Mouse (Mus musculus) mammary gland, adult 2 months (tissue): Measurements from ENCODE around the gene Rita1. TPM values are rescaled to one million over a fixed set of nuclear protein-coding genes. Genes with fewer than 3 reads are reported as not detected.

Experiments used
- polyA plus RNA-seq: library from polyadenylated mRNA; depleted of rRNA; stranded (reverse); fragments of >200 nt; gene quantifications from 2 replicates; pipeline ENCODE4 v1.2.3, GENCODE M21; 2012; ENCODE audit warnings: low replicate concordance; rRNA removed

The Rita1 gene
- polyA plus RNA-seq = 16.2 and 21.6 TPM in 2 replicates

DNA sequence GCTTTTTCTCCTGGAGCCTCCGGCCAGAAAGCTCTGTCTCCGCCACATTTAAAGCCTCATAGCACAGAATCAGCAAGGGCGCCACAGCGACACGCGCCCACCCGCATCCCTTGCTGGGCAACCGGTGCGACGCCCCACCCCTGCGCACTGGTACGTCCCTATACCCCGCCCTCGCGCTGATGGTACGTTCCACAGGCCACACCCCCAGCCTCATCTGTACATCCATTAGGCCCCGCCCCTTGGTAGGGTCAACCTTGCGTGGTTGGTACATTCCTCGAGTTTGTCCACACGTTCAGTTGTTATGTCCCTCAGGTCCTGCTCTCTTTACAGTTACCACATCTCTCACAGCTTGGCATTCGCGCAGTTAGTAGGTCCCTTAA, at the start of gene Rita1, which contains the start of gene Ddx54:
Gene Rita1, minus strand, starts transcription at position 148 of the 380 bp plus-strand sequence.
Gene Ddx54, plus strand, starts transcription at position 298 of the 380 bp plus-strand sequence.

DNA sequence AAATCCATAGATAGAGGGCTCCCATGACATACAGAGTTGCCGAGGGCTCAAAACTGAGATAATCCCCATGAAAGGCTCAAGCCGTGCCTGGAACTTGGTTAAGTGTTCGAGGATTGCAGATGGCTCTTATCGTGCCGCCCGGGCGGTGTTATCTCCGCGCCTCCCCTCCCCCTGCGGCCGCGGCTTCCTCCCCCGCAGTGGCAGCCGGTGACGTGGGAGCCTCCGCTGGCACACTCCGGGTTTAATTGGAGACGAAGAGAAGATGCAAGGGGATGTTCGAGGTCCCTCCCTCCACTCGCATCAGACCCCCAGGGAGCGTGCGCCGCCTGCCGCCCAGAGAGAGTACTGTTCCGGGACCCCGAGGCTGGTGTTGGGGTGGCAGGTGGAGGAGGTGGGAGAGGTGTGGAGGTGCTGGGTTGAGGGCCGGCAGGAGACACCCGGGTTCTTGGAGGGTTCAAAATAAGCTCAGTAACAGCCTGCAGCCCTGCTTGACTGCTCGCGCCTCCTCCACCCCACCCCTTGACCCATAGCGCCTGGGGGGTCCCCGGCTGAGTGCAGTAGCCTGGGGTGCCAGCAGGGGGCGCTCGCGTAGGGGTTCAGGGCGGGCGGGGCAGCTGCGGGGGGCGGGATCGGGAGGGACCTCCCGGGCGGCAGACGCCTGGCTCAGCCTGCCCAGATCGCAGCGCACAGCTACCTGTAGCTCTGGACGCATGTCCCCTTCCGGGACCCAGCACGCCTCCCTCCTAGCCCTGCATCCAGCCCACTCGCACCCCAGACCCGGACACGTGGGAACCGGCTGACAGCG, 36.4 kb upstream of the Rita1 start, which contains the start of gene Rasal1:
Gene Rasal1, plus strand, starts transcription at position 244 of the 805 bp plus-strand sequence.

DNA sequence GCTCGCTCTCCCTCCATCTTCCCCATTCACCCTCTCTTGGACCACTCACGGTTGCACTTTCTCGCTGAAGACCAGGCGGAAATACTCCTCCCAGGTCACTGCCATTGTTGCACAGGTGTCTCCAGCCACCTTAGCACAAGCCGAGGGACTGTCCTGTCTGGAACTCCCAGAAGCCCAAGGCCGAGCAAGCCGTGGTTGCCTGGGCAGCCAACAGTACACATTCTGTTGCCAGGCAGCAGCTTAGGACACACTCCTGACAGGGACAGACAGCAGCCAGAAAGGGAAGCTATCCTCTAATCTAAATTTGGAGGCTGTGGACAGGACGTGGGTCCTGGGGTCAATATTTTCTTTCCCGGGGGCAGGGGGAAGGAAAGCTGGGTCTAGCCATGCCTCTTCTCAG, 21.7 kb upstream of the Rita1 start, which contains the start of gene Cfap73:
Gene Cfap73, minus strand, starts transcription at position 105 of the 400 bp plus-strand sequence.

DNA sequence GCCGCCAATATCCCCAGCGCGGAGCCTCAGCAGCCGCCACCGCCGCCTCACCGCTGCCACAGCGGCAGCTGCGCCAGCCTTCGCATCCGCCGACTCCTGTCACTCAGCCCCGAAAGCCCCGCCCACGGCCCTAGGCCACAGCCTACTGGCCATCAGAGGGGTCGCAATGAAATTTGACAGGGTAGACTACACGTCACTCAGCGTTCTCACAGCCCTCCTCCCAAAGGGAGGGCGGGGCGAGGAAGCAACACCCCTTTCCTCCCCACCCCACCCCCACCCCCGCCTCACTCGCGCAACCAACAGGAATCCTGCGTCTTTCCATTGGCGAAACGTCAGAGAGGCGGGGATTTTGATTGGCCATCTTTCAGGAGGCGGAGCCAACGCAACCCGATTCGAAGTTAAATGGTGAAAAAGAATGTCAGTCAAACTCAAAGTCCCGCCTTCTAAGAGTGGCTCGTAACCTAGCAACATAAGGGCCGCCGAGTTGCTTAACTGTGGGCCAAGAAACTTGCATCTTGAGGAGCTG, 23.8 kb downstream of the Rita1 start, which contains the start of the genes Tpcn1 and Iqcd:
Gene Tpcn1, minus strand, starts transcription at position 105 of the 526 bp plus-strand sequence.
Gene Iqcd, plus strand, starts transcription at position 448 of the 526 bp plus-strand sequence.

Other genes with a start within 250 kb of the Rita1 start
- gene Lhx5, start 180.9 kb downstream of the Rita1 start, polyA plus RNA-seq = not detected in 2 replicates
- 6.4 and 12.1 TPM in 2 replicates for gene Sdsl, start 139.8 kb downstream of the Rita1 start, polyA plus RNA-seq
- gene Sds, start 136.1 kb downstream of the Rita1 start, polyA plus RNA-seq = 1.9 TPM in 1 of 2 replicates, not detected in the other
- gene Plbd2, start 109.0 kb downstream of the Rita1 start, polyA plus RNA-seq = 44.7 and 58.3 TPM in 2 replicates
- gene Slc8b1, start 101.4 kb downstream of the Rita1 start, polyA plus RNA-seq = 45.1 and 51.3 TPM in 2 replicates
- 96.5 and 128 TPM in 2 replicates for gene Tpcn1, start 23.9 kb downstream of the Rita1 start, polyA plus RNA-seq
- gene Iqcd, start 23.6 kb downstream of the Rita1 start, polyA plus RNA-seq = 0.09 and 0.10 TPM in 2 replicates
- gene Ddx54, start 150 bp upstream of the Rita1 start, polyA plus RNA-seq = 36.0 and 68.7 TPM in 2 replicates
- not detected in 2 replicates for gene Cfap73, start 21.6 kb upstream of the Rita1 start, polyA plus RNA-seq
- gene Rasal1, start 36.2 kb upstream of the Rita1 start, polyA plus RNA-seq = 8.6 and 17.3 TPM in 2 replicates
- 33.2 and 71.3 TPM in 2 replicates for gene Dtx1, start 99.3 kb upstream of the Rita1 start, polyA plus RNA-seq
- gene Oas2, start 137.3 kb upstream of the Rita1 start, polyA plus RNA-seq = 16.2 and 35.6 TPM in 2 replicates
- gene Oas3, start 165.1 kb upstream of the Rita1 start, polyA plus RNA-seq = 6.4 and 7.7 TPM in 2 replicates
- gene Oas1e, start 182.9 kb upstream of the Rita1 start, polyA plus RNA-seq = not detected in 2 replicates
- gene Oas1c, start 199.9 kb upstream of the Rita1 start, polyA plus RNA-seq = 3.6 and 5.2 TPM in 2 replicates
- 0.20 and 1.3 TPM in 2 replicates for gene Oas1f, start 234.8 kb upstream of the Rita1 start, polyA plus RNA-seq
- gene Oas1h, start 248.8 kb upstream of the Rita1 start, polyA plus RNA-seq = not detected in 2 replicates